Mouse (Mus musculus) E14TG2a.4 (cell line): ENCODE measurements around the gene Ttc7.

ENCODE experiments used
- H3K27me3 ChIP-seq: 2 replicates; pipeline ENCODE4 v1.6.1; 2014; ENCODE audit warnings: low read length, control low read depth; ENCODE audit not compliant: insufficient read depth
- H3K36me3 ChIP-seq: 2 replicates; pipeline ENCODE4 v1.6.1; 2014; ENCODE audit warnings: low read length, control low read depth; ENCODE audit not compliant: insufficient read depth
- H3K4me1 ChIP-seq: replicated peaks from 2 replicates; pipeline ENCODE4 v1.6.1; 2014; ENCODE audit warnings: low read depth, low read length, control low read depth
- H3K4me3 ChIP-seq: replicated peaks from 2 replicates; pipeline ENCODE4 v1.5.1; 2014; ENCODE audit warnings: mild to moderate bottlenecking, low read length
- H3K9me3 ChIP-seq: 2 replicates; pipeline ENCODE4 v1.6.1; 2014; ENCODE audit warnings: low read length, control low read depth
- CTCF ChIP-seq: conservative IDR thresholded peaks from 2 replicates; pipeline ENCODE4 v1.5.1; 2014; ENCODE audit warnings: low read length
- NANOG ChIP-seq: IDR thresholded peaks from 2 replicates; pipeline ENCODE4 v1.6.1; 2014; ENCODE audit warnings: borderline replicate concordance, low read length, mixed read lengths
- POU5F1 ChIP-seq: IDR thresholded peaks from 2 replicates; pipeline ENCODE4 v1.6.1; 2014; ENCODE audit warnings: low read length, borderline replicate concordance

Ttc7 gene

DNA sequence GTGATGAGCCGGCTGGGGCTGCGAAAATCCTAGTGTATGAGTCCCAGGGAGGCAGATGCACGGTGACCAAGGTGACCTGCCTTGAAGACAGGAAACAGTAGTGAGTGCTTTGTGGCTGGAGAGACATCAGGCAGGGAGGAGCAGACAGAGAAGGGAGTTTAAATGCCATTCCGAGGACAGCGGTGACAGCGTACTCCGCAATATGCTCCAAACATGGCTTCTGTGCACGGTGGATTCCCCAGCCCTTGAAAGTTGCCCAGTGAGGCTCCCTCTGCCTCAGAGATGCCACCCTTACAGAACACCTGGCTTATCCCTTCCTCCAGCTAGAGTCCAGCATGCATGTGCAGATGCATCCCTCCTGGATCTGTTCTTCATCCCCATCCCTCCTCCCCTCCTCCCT lies 45.0 kb downstream of the Ttc7 start:
- H3K36me3 ChIP-seq, result no peaks in the 10 kb centered on the region
- H3K4me1 ChIP-seq, result peaks cover 66% of the 10 kb centered on the region
- H3K4me3 ChIP-seq, result no peak overlapping the region

DNA sequence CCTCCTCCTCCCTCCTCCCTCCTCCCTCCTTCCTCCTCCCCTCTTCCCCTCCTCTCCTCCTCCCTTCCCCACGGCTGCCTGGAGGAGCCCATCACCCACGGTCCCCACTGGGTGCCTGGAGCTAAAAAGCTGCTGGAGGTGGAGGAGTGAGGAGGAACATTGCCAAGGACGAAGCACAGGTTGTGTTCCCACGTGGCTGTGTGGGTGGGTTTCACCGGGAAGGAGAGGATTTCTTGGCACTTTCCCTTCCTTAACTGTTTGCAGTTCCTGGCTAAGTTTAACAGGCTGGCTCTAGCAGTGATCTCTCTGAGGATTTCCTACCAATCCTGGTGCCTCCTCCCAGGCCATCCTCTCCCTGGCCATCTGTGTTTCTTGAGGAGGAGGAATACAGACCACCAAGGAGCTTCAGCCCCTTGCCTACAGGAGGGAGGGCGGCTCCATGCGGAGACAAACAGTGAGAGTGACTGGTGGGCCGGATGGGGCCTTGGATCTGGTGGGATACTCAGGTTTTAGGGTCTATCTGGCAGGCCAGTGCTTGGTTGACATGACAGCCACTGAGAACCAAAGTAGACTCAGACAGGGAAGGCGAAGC lies 45.6 kb downstream of the Ttc7 start:
- TF ChIP-seq CTCF (no peak), POU5F1 (no peak), NANOG (no peak)
- no peaks in the 10 kb centered on the region for H3K36me3 ChIP-seq

More for the DNA sequence above, 45.0 kb downstream of the Ttc7 start:
- Histone ChIP-seq H3K9me3 (no peaks in the 10 kb centered on the region), H3K27me3 (peaks cover 19% of the 10 kb centered on the region)
- TF ChIP-seq CTCF, result no peak
- TF ChIP-seq POU5F1, result no peak
- no peak for TF ChIP-seq NANOG

GRCm38 (mm10) chr17:87329144-87329700 lies 46.5 kb downstream of the Ttc7 start:
- no peaks in the 10 kb centered on the region for H3K36me3 ChIP-seq
- peaks cover 19% of the 10 kb centered on the region for H3K27me3 ChIP-seq
- no peak overlapping the region for H3K4me3 ChIP-seq
- H3K4me1 ChIP-seq, result peaks cover 66% of the 10 kb centered on the region
- no peak for TF ChIP-seq POU5F1
- no peak for TF ChIP-seq CTCF
- TF ChIP-seq NANOG, result no peak
- H3K9me3 ChIP-seq, result no peaks in the 10 kb centered on the region

More for the DNA sequence above, 45.6 kb downstream of the Ttc7 start:
- Histone ChIP-seq H3K9me3 (no peaks in the 10 kb centered on the region), H3K27me3 (peaks cover 19% of the 10 kb centered on the region), H3K4me1 (peaks cover 66% of the 10 kb centered on the region), H3K4me3 (no peak overlapping the region)

- H3K36me3 ChIP-seq, result no peaks in the 10 kb centered on the region
- H3K4me1 ChIP-seq, result peaks cover 66% of the 10 kb centered on the region
- peaks cover 16% of the 10 kb centered on the region for H3K27me3 ChIP-seq
- TF ChIP-seq NANOG (no peak), POU5F1 (no peak), CTCF (no peak)
- H3K9me3 ChIP-seq, result no peaks in the 10 kb centered on the region
- H3K4me3 ChIP-seq, result peak overlapping the region; percentile 53
Measured at GRCm38 (mm10) chr17:87330250-87330920, 47.7 kb downstream of the Ttc7 start.

DNA sequence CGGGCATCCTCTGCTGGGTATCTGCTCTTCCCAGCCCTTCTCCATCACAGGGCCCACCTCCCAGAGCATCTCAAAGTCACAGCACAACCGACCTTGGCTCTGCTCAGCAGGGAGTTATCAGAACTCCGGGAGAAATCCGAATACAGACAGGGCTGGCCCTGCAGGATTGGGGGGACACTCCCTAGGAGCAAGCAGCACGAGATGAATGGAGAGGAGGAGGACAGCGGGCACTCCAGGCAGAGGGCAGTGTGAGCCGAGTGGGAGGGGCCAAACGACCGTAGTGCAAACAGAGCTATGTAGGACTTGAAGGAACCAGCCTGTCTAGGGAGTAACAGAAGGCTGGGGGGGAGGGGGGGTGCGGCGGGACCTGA lies 48.2 kb downstream of the Ttc7 start:
- Histone ChIP-seq H3K9me3 (peaks cover 3% of the 10 kb centered on the region), H3K36me3 (no peaks in the 10 kb centered on the region), H3K4me1 (peaks cover 61% of the 10 kb centered on the region), H3K27me3 (peaks cover 16% of the 10 kb centered on the region), H3K4me3 (peak overlapping the region; percentile 53)
- no peak for TF ChIP-seq NANOG
- no peak for TF ChIP-seq POU5F1
- no peak for TF ChIP-seq CTCF

- H3K36me3 ChIP-seq, result no peaks in the 10 kb centered on the region
- no peak for TF ChIP-seq NANOG
- TF ChIP-seq CTCF, result no peak
- no peak for TF ChIP-seq POU5F1
- peaks cover 4% of the 10 kb centered on the region for H3K9me3 ChIP-seq
- H3K4me3 ChIP-seq, result no peak overlapping the region
- peaks cover 56% of the 10 kb centered on the region for H3K4me1 ChIP-seq
- peaks cover 16% of the 10 kb centered on the region for H3K27me3 ChIP-seq
Measured at GRCm38 (mm10) chr17:87331336-87332141, 48.9 kb downstream of the Ttc7 start.

- no peaks in the 10 kb centered on the region for H3K36me3 ChIP-seq
- H3K27me3 ChIP-seq, result peaks cover 16% of the 10 kb centered on the region
- peaks cover 52% of the 10 kb centered on the region for H3K4me1 ChIP-seq
- peaks cover 4% of the 10 kb centered on the region for H3K9me3 ChIP-seq
- H3K4me3 ChIP-seq, result no peak overlapping the region
- TF ChIP-seq NANOG (no peak), POU5F1 (no peak), CTCF (no peak)
Measured at GRCm38 (mm10) chr17:87332142-87332815, 49.6 kb downstream of the Ttc7 start.

DNA sequence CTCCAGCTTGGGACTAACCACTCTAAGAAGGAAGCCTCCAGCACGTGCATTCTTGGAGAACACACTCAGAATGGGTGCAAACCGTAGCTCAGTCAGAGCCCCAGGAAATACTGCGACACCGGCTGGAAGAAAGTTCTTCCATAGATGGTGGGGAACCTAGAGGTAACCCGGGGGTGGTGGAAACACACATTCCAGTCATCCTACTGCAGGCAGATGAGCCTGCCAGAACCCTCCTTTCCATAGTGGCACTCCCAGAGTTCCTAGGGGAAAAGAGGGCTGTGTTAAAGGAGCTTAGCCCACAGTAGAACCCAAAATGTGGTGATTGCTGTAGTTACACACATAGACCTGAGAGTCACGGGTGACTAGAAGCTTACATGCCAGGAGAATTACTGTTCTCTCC lies 50.2 kb downstream of the Ttc7 start:
- Histone ChIP-seq H3K4me3 (no peak overlapping the region), H3K4me1 (peaks cover 48% of the 10 kb centered on the region), H3K27me3 (peaks cover 16% of the 10 kb centered on the region), H3K36me3 (no peaks in the 10 kb centered on the region), H3K9me3 (peaks cover 4% of the 10 kb centered on the region)
- TF ChIP-seq CTCF (no peak), NANOG (no peak), POU5F1 (no peak)
